In genomic region chr11:112621385-112622120, GRCm38 (mm10) we compare ENCODE assay signal across 8 mouse cellular contexts.
DNase-seq lines count a peak whose midpoint lies in the region; ATAC-seq and TF ChIP-seq lines count a peak whose summit lies in the region.

No protein-coding gene starts in this region.

- no peaks in the 10 kb centered on the region for H3K27me3 ChIP-seq in lung, postnatal 0 days (replicated peaks; ENCODE audit: insufficient read depth, low read length)
- H3K27me3 ChIP-seq in forebrain, embryonic 14.5 days (replicated peaks; ENCODE audit: control insufficient read depth, insufficient read depth, low read length), result no peaks in the 10 kb centered on the region
- no peaks in the 10 kb centered on the region for H3K27me3 ChIP-seq in hindbrain, embryonic 16.5 days (replicated peaks; ENCODE audit: control insufficient read depth, insufficient read depth, low read length)
- H3K27me3 ChIP-seq in stomach, embryonic 14.5 days (ENCODE audit: control insufficient read depth, insufficient read depth, low read length), result no peaks in the 10 kb centered on the region

- H3K4me2 ChIP-seq in lung, postnatal 0 days (replicated peaks; ENCODE audit: low read depth, low read length), result peak overlapping the region; percentile 42
- peak overlapping the region; percentile 9; the same call in 1 of the 2 replicates for H3K4me2 ChIP-seq in forebrain, embryonic 14.5 days (ENCODE audit: low read length)
- peak overlapping the region; percentile 43; the same call in 1 of the 2 replicates for H3K4me2 ChIP-seq in hindbrain, embryonic 16.5 days (ENCODE audit: low read length)
- peak overlapping the region; percentile 24; the same call in 1 of the 2 replicates for H3K4me2 ChIP-seq in stomach, embryonic 14.5 days (replicated peaks; ENCODE audit: low read depth, low read length)

- H3K27ac ChIP-seq in lung, postnatal 0 days (ENCODE audit: low read length), result no peak overlapping the region
- no peak overlapping the region for H3K27ac ChIP-seq in forebrain, embryonic 14.5 days (ENCODE audit: low read depth, low read length)
- 0 out of 2 replicates have a peak overlapping the region, but pooled peaks have one; percentile 18 for H3K27ac ChIP-seq in hindbrain, embryonic 16.5 days (ENCODE audit: low read depth, low read length)
- no peak overlapping the region for H3K27ac ChIP-seq in stomach, embryonic 14.5 days (ENCODE audit: low read length)

- no peak for TF ChIP-seq EP300 in lung, postnatal 0 days (IDR thresholded peaks at IDR 0.05)

- TF ChIP-seq CTCF in lung, postnatal 0 days (IDR thresholded peaks at IDR 0.05), result no peak

- no peak for DNase-seq in lung, postnatal 0 days (ENCODE audit: low spot score)
- DNase-seq in lung, postnatal 36 days, result no peak
- no peak for DNase-seq in forebrain, embryonic 14.5 days (ENCODE audit: low spot score)
- DNase-seq in cerebellum, adult 18-20 months, result no peak
- DNase-seq in layer of hippocampus, postnatal 36 days, result no peak
- no peak for DNase-seq in thymus, postnatal 4 days

- ATAC-seq in lung, postnatal 0 days, result no peak
- no peak for ATAC-seq in forebrain, embryonic 14.5 days
- ATAC-seq in hindbrain, embryonic 16.5 days, result no peak
- ATAC-seq in stomach, embryonic 14.5 days (ENCODE audit: insufficient number of reproducible peaks, insufficient read depth, low FRiP score, low read depth), result no peak

- H3K4me3 ChIP-seq in lung, postnatal 0 days (ENCODE audit: low read depth, low read length), result no peak overlapping the region
- no peak overlapping the region for H3K4me3 ChIP-seq in forebrain, embryonic 14.5 days (ENCODE audit: low read depth, low read length)
- peak overlapping the region; percentile 12; the same call in 1 of the 2 replicates for H3K4me3 ChIP-seq in hindbrain, embryonic 16.5 days (ENCODE audit: low read length)
- H3K4me3 ChIP-seq in stomach, embryonic 14.5 days (ENCODE audit: low read depth, low read length), result no peak overlapping the region

- H3K9ac ChIP-seq in lung, postnatal 0 days (replicated peaks; ENCODE audit: low read depth), result no peak overlapping the region
- H3K9ac ChIP-seq in forebrain, embryonic 14.5 days (ENCODE audit: low read length), result no peak overlapping the region
- H3K9ac ChIP-seq in hindbrain, embryonic 16.5 days (ENCODE audit: low read depth, low read length), result no peak overlapping the region; the same call in 1 of the 2 replicates
- no peak overlapping the region for H3K9ac ChIP-seq in stomach, embryonic 14.5 days (replicated peaks; ENCODE audit: low read depth, low read length)

- WGBS in lung, postnatal 0 days, result 53% methylated on average over 9 of the region's 9 CpGs
- WGBS in forebrain, embryonic 14.5 days, result 77% methylated on average over 9 of the region's 9 CpGs
- 56% methylated on average over 8 of the region's 9 CpGs for WGBS in hindbrain, embryonic 16.5 days
- 47% methylated on average over 9 of the region's 9 CpGs for WGBS in stomach, embryonic 14.5 days

- H3K4me1 ChIP-seq in lung, postnatal 0 days (ENCODE audit: insufficient read depth, low read depth, low read length), result no peaks in the 10 kb centered on the region
- peaks cover 7% of the 10 kb centered on the region; the same call in 1 of the 2 replicates for H3K4me1 ChIP-seq in forebrain, embryonic 14.5 days (ENCODE audit: control insufficient read depth, insufficient read depth, low read length)
- peaks cover 4% of the 10 kb centered on the region for H3K4me1 ChIP-seq in hindbrain, embryonic 16.5 days (ENCODE audit: control insufficient read depth, insufficient read depth, low read depth, low read length)
- H3K4me1 ChIP-seq in stomach, embryonic 14.5 days (ENCODE audit: control insufficient read depth, insufficient read depth, low read length), result peaks cover 10% of the 10 kb centered on the region

- no peaks in the 10 kb centered on the region for H3K9me3 ChIP-seq in lung, postnatal 0 days (ENCODE audit: low read length)
- H3K9me3 ChIP-seq in forebrain, embryonic 14.5 days (replicated peaks; ENCODE audit: control insufficient read depth, low read length), result no peaks in the 10 kb centered on the region
- H3K9me3 ChIP-seq in hindbrain, embryonic 16.5 days (ENCODE audit: control insufficient read depth, low read length), result no peaks in the 10 kb centered on the region
- H3K9me3 ChIP-seq in stomach, embryonic 14.5 days (ENCODE audit: control insufficient read depth, low read depth, low read length), result no peaks in the 10 kb centered on the region

- H3K36me3 ChIP-seq in lung, postnatal 0 days (ENCODE audit: insufficient read depth, low read length), result no peaks in the 10 kb centered on the region
- no peaks in the 10 kb centered on the region for H3K36me3 ChIP-seq in forebrain, embryonic 14.5 days (ENCODE audit: control insufficient read depth, insufficient read depth, low read length)
- H3K36me3 ChIP-seq in hindbrain, embryonic 16.5 days (ENCODE audit: control insufficient read depth, insufficient read depth, low read length), result no peaks in the 10 kb centered on the region
- H3K36me3 ChIP-seq in stomach, embryonic 14.5 days (ENCODE audit: control insufficient read depth, insufficient read depth, low read length), result no peaks in the 10 kb centered on the region
